Mouse (Mus musculus) midbrain, embryonic 13.5 days (tissue): ENCODE results near the gene Ankdd1b. TPM values are rescaled to one million over a fixed set of nuclear protein-coding genes. Genes with fewer than 3 reads are reported as not detected.

Experiments
- ATAC-seq: fragments of 200-750 bp; cut with Nextera tagmentation; 2 replicates; pipeline ENCODE4 v1.8.0; 2017; ENCODE audit warnings: mild to moderate bottlenecking, moderate TSS enrichment, moderate library complexity
- H3K27ac ChIP-seq: fragments of 300-500 bp; sonication (generic); 2 replicates; pipeline ENCODE4 v1.5.1; 2015; ENCODE audit warnings: inconsistent platforms, mild to moderate bottlenecking, moderate library complexity
- H3K27me3 ChIP-seq: fragments of 300-500 bp; sonication (generic); 2 replicates; pipeline ENCODE4 v1.6.1; 2015; ENCODE audit warnings: mild to moderate bottlenecking, inconsistent platforms
- H3K36me3 ChIP-seq: fragments of 300-500 bp; sonication (generic); 2 replicates; pipeline ENCODE4 v1.6.1; 2015; ENCODE audit warnings: mild to moderate bottlenecking, inconsistent platforms
- H3K4me1 ChIP-seq: fragments of 300-500 bp; sonication (generic); replicated peaks from 2 replicates; pipeline ENCODE4 v1.6.1; 2015; ENCODE audit warnings: inconsistent platforms
- H3K4me2 ChIP-seq: fragments of 300-500 bp; sonication (generic); replicated peaks from 2 replicates; pipeline ENCODE4 v1.6.1; 2015; ENCODE audit warnings: moderate library complexity, mild to moderate bottlenecking, inconsistent platforms
- H3K4me3 ChIP-seq: fragments of 300-500 bp; sonication (generic); replicated peaks from 2 replicates; pipeline ENCODE4 v1.5.1; 2015; ENCODE audit warnings: mild to moderate bottlenecking, inconsistent platforms
- H3K9ac ChIP-seq: fragments of 300-500 bp; sonication (generic); replicated peaks from 2 replicates; pipeline ENCODE4 v1.6.1; 2015; ENCODE audit warnings: mild to moderate bottlenecking, inconsistent platforms
- H3K9me3 ChIP-seq: fragments of 300-500 bp; sonication (generic); 2 replicates; pipeline ENCODE4 v1.6.1; 2016; ENCODE audit warnings: mild to moderate bottlenecking, inconsistent platforms
- WGBS: fragments of 180-500 bp; shearing (Covaris S2); methylation state at CpG from one replicate; pipeline ENCODE4 v1.1.7; 2015; 5-methylcytosine and 5-hydroxymethylcytosine counted together
- polyA plus RNA-seq: library from polyadenylated mRNA; unstranded; fragments of >200 nt; fragmentation: Nextera tagmentation; extraction: Ambion mirVana; gene quantifications from 2 replicates; pipeline ENCODE4 v1.2.1, GENCODE M21; 2015

Ankdd1b gene
- polyA plus RNA-seq, 1 experiment from 2014 or later = not detected

- no peak overlapping the region for H3K4me3 ChIP-seq
- H3K9me3 ChIP-seq = no peaks in the 10 kb centered on the region
- H3K27ac ChIP-seq = no peak overlapping the region
- ATAC-seq = no peak
- no peaks in the 10 kb centered on the region for H3K27me3 ChIP-seq
- H3K9ac ChIP-seq = no peak overlapping the region
- H3K4me2 ChIP-seq = no peak overlapping the region
- no peaks in the 10 kb centered on the region for H3K4me1 ChIP-seq
- no peaks in the 10 kb centered on the region for H3K36me3 ChIP-seq
- whole genome bisulfite sequencing = 92% methylated on average over 11 of the region's 11 CpGs
Measured at GRCm38 (mm10) chr13:96451386-96452140, 19.4 kb downstream of the Ankdd1b start.

- no peak overlapping the region for H3K9ac ChIP-seq
- no peaks in the 10 kb centered on the region for H3K27me3 ChIP-seq
- H3K27ac ChIP-seq = no peak overlapping the region
- no peaks in the 10 kb centered on the region for H3K36me3 ChIP-seq
- no peaks in the 10 kb centered on the region for H3K9me3 ChIP-seq
- WGBS = 90% methylated on average over 7 of the region's 7 CpGs
- no peak overlapping the region for H3K4me2 ChIP-seq
- no peaks in the 10 kb centered on the region for H3K4me1 ChIP-seq
- no peak for ATAC-seq
- H3K4me3 ChIP-seq = no peak overlapping the region
Measured at GRCm38 (mm10) chr13:96450869-96451268, 20.1 kb downstream of the Ankdd1b start.

GRCm38 (mm10) chr13:96450205-96450856 lies 20.7 kb downstream of the Ankdd1b start:
- H3K4me3 ChIP-seq = no peak overlapping the region
- no peaks in the 10 kb centered on the region for H3K9me3 ChIP-seq
- no peak for ATAC-seq
- no peak overlapping the region for H3K4me2 ChIP-seq
- H3K4me1 ChIP-seq = no peaks in the 10 kb centered on the region
- H3K27me3 ChIP-seq = no peaks in the 10 kb centered on the region
- 74% methylated on average over 11 of the region's 11 CpGs for WGBS
- no peak overlapping the region for H3K27ac ChIP-seq
- H3K36me3 ChIP-seq = no peaks in the 10 kb centered on the region
- no peak overlapping the region for H3K9ac ChIP-seq

GRCm38 (mm10) chr13:96440436-96440835 lies 30.6 kb downstream of the Ankdd1b start:
- Histone ChIP-seq H3K4me3 (no peak overlapping the region), H3K9me3 (no peaks in the 10 kb centered on the region), H3K36me3 (no peaks in the 10 kb centered on the region), H3K9ac (no peak overlapping the region), H3K27me3 (no peaks in the 10 kb centered on the region), H3K4me1 (no peaks in the 10 kb centered on the region), H3K27ac (no peak overlapping the region), H3K4me2 (no peak overlapping the region)
- WGBS = 96% methylated on average over 4 of the region's 4 CpGs
- ATAC-seq = no peak

GRCm38 (mm10) chr13:96436921-96437320 lies 34.1 kb downstream of the Ankdd1b start:
- Histone ChIP-seq H3K4me1 (no peaks in the 10 kb centered on the region), H3K4me2 (no peak overlapping the region), H3K4me3 (no peak overlapping the region), H3K9ac (no peak overlapping the region), H3K9me3 (no peaks in the 10 kb centered on the region), H3K36me3 (no peaks in the 10 kb centered on the region), H3K27ac (no peak overlapping the region), H3K27me3 (no peaks in the 10 kb centered on the region)
- no peak for ATAC-seq
- 96% methylated on average over 1 of the region's 1 CpGs for WGBS

GRCm38 (mm10) chr13:96435793-96436192 lies 35.2 kb downstream of the Ankdd1b start:
- no peak for ATAC-seq
- WGBS = 40% methylated on average over 12 of the region's 13 CpGs
- no peak overlapping the region for H3K4me3 ChIP-seq
- H3K9me3 ChIP-seq = no peaks in the 10 kb centered on the region
- H3K4me1 ChIP-seq = no peaks in the 10 kb centered on the region
- H3K27ac ChIP-seq = no peak overlapping the region
- H3K27me3 ChIP-seq = no peaks in the 10 kb centered on the region
- no peak overlapping the region for H3K9ac ChIP-seq
- 0 out of 2 replicates have a peak overlapping the region, but pooled peaks have one; percentile 6 for H3K4me2 ChIP-seq
- H3K36me3 ChIP-seq = no peaks in the 10 kb centered on the region

- Histone ChIP-seq H3K9ac (no peak overlapping the region), H3K4me1 (no peaks in the 10 kb centered on the region), H3K27me3 (no peaks in the 10 kb centered on the region), H3K4me2 (no peak overlapping the region), H3K9me3 (no peaks in the 10 kb centered on the region), H3K4me3 (no peak overlapping the region), H3K36me3 (no peaks in the 10 kb centered on the region), H3K27ac (no peak overlapping the region)
- no peak for ATAC-seq
- WGBS = 64% methylated on average over 5 of the region's 5 CpGs
Measured at GRCm38 (mm10) chr13:96434899-96435331, 36.1 kb downstream of the Ankdd1b start.

- Histone ChIP-seq H3K4me1 (no peaks in the 10 kb centered on the region), H3K9ac (no peak overlapping the region), H3K4me2 (no peak overlapping the region), H3K27ac (no peak overlapping the region), H3K4me3 (no peak overlapping the region), H3K9me3 (no peaks in the 10 kb centered on the region), H3K36me3 (no peaks in the 10 kb centered on the region), H3K27me3 (no peaks in the 10 kb centered on the region)
- no peak for ATAC-seq
- WGBS = 86% methylated on average over 11 of the region's 11 CpGs
Measured at GRCm38 (mm10) chr13:96433648-96434190, 37.3 kb downstream of the Ankdd1b start.

GRCm38 (mm10) chr13:96433041-96433440 lies 38.0 kb downstream of the Ankdd1b start:
- Histone ChIP-seq H3K27me3 (no peaks in the 10 kb centered on the region), H3K4me3 (no peak overlapping the region), H3K4me2 (no peak overlapping the region), H3K27ac (no peak overlapping the region), H3K4me1 (no peaks in the 10 kb centered on the region), H3K9me3 (no peaks in the 10 kb centered on the region), H3K9ac (no peak overlapping the region), H3K36me3 (no peaks in the 10 kb centered on the region)
- 88% methylated on average over 6 of the region's 6 CpGs for WGBS
- ATAC-seq = no peak

- Histone ChIP-seq H3K4me3 (no peak overlapping the region), H3K27me3 (no peaks in the 10 kb centered on the region), H3K4me2 (no peak overlapping the region), H3K36me3 (no peaks in the 10 kb centered on the region), H3K9ac (no peak overlapping the region), H3K9me3 (no peaks in the 10 kb centered on the region), H3K4me1 (no peaks in the 10 kb centered on the region), H3K27ac (no peak overlapping the region)
- ATAC-seq = no peak
- WGBS = 61% methylated on average over 3 of the region's 3 CpGs
Measured at GRCm38 (mm10) chr13:96432376-96432811, 38.6 kb downstream of the Ankdd1b start.

- H3K36me3 ChIP-seq = no peaks in the 10 kb centered on the region
Measured at GRCm38 (mm10) chr13:96431595-96432156, 39.3 kb downstream of the Ankdd1b start.

GRCm38 (mm10) chr13:96428531-96428930 lies 42.5 kb downstream of the Ankdd1b start:
- Histone ChIP-seq H3K27me3 (no peaks in the 10 kb centered on the region), H3K9me3 (no peaks in the 10 kb centered on the region), H3K36me3 (no peaks in the 10 kb centered on the region), H3K4me3 (no peak overlapping the region), H3K27ac (no peak overlapping the region), H3K9ac (no peak overlapping the region), H3K4me2 (no peak overlapping the region), H3K4me1 (no peaks in the 10 kb centered on the region)
- no peak for ATAC-seq
- 75% methylated on average over 5 of the region's 5 CpGs for WGBS

More at GRCm38 (mm10) chr13:96431595-96432156, 39.3 kb downstream of the Ankdd1b start:
- Histone ChIP-seq H3K4me3 (no peak overlapping the region), H3K4me2 (no peak overlapping the region), H3K27me3 (no peaks in the 10 kb centered on the region), H3K9ac (no peak overlapping the region), H3K27ac (no peak overlapping the region), H3K9me3 (no peaks in the 10 kb centered on the region), H3K4me1 (no peaks in the 10 kb centered on the region)
- WGBS = 42% methylated on average over 12 of the region's 12 CpGs
- ATAC-seq = peak; percentile 80
